Mouse (Mus musculus) erythroblast, embryonic 14.5 days (primary cell): ENCODE data around the gene Lemd2.

Source experiments
- GATA1 ChIP-seq: IDR thresholded peaks from 2 replicates; pipeline ENCODE4 v1.6.1; 2012; ENCODE audit warnings: low read length, inconsistent platforms, mixed read lengths
- TAL1 ChIP-seq: IDR thresholded peaks from 3 replicates; pipeline ENCODE4 v1.6.1; 2012; ENCODE audit warnings: low read length, inconsistent platforms, mixed read lengths

- TF ChIP-seq GATA1 (no peak), TAL1 (no peak)
Observed at GRCm38 (mm10) chr17:27227258-27227657, 23.0 kb upstream of the Lemd2 start.
